Mouse (Mus musculus): Measurements from ENCODE around the gene Rmi1.
"Not testable (repeated sequence)": the region's sequence is repeated elsewhere in the genome, so short reads cannot be mapped to it uniquely, and the experiment has no call there.

Rmi1 gene

GRCm38 (mm10) chr13:58401135-58402002 is 679 bp upstream of the Rmi1 start:
- peak; percentile 90 for DNase-seq

GRCm38 (mm10) chr13:58402744-58403110 is 679 bp downstream of the Rmi1 start:
- no peak for DNase-seq

GRCm38 (mm10) chr13:58403243-58403642 is 1.2 kb downstream of the Rmi1 start, which contains the start of gene Hnrnpk:
Gene Hnrnpk, minus strand, starts transcription at chr13:58403343.
- not testable (repeated sequence) for DNase-seq

- DNase-seq, result no peak
Observed at GRCm38 (mm10) chr13:58411073-58411472, 9.0 kb downstream of the Rmi1 start.

- DNase-seq, result no peak
Observed at GRCm38 (mm10) chr13:58415374-58415773, 13.3 kb downstream of the Rmi1 start.

- no peak for DNase-seq
Observed at GRCm38 (mm10) chr13:58415838-58416237, 13.8 kb downstream of the Rmi1 start.

- no peak for DNase-seq
Observed at GRCm38 (mm10) chr13:58418656-58419055, 16.6 kb downstream of the Rmi1 start.

GRCm38 (mm10) chr13:58419266-58419665 is 17.2 kb downstream of the Rmi1 start:
- no peak for DNase-seq

- DNase-seq, result no peak
Observed at GRCm38 (mm10) chr13:58421026-58421425, 19.0 kb downstream of the Rmi1 start.

- no peak for DNase-seq
Observed at GRCm38 (mm10) chr13:58422242-58422641, 20.2 kb downstream of the Rmi1 start.

- no peak for DNase-seq
Observed at GRCm38 (mm10) chr13:58423061-58423660, 21.1 kb downstream of the Rmi1 start.

GRCm38 (mm10) chr13:58439716-58440115 is 37.7 kb downstream of the Rmi1 start:
- no peak for DNase-seq

- no peak for DNase-seq
Observed at GRCm38 (mm10) chr13:58443326-58443725, 41.3 kb downstream of the Rmi1 start.

- DNase-seq, result no peak
Observed at GRCm38 (mm10) chr13:58443787-58444186, 41.7 kb downstream of the Rmi1 start.

- no peak for DNase-seq
Observed at GRCm38 (mm10) chr13:58446541-58446940, 44.5 kb downstream of the Rmi1 start.

GRCm38 (mm10) chr13:58450459-58451182 is 48.6 kb downstream of the Rmi1 start:
- no peak for DNase-seq

- no peak for DNase-seq
Observed at GRCm38 (mm10) chr13:58452246-58452645, 50.2 kb downstream of the Rmi1 start.

GRCm38 (mm10) chr13:58452651-58453413 is 50.8 kb downstream of the Rmi1 start:
- no peak for DNase-seq

- DNase-seq, result no peak
Observed at GRCm38 (mm10) chr13:58453541-58453940, 51.5 kb downstream of the Rmi1 start.

- no peak for DNase-seq
Observed at GRCm38 (mm10) chr13:58456547-58456946, 54.5 kb downstream of the Rmi1 start.

- not testable (repeated sequence) for DNase-seq
Observed at GRCm38 (mm10) chr13:58458811-58459210, 56.8 kb downstream of the Rmi1 start.

Data from right cerebral cortex, postnatal 4 days (tissue).